Mouse (Mus musculus): ENCODE measurements around the gene Naxd. TPM values are rescaled to one million over a fixed set of nuclear protein-coding genes. Genes with fewer than 3 reads are reported as not detected.

Naxd gene
- polyA plus RNA-seq, 1 experiment from 2014 or later: 105 TPM

DNA sequence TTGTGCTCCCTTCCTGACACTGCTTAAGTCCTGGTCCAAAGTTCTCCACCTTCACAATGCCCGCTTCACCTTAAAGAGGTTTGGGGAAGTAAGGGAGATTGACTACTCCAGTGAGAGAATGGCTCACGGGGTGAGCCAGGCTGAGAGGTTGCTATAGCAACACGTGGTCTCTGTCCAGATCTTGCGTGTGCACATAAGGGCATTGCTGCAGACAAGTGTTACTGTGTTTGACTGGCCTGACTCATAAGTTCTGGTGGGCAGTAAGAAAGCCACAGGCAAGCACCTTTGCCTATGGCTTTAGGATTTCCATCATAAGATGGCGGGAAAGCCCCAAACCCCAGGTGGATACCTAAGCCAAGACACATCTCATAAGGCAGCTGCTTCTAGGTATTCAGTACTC, 66.9 kb downstream of the Naxd start:
- Histone ChIP-seq H3K9ac (no peak overlapping the region), H3K27me3 (replicated peaks) (no peaks in the 10 kb centered on the region), H3K4me1 (peaks cover 9% of the 10 kb centered on the region; the same call in 1 of the 2 replicates), H3K4me2 (no peak overlapping the region), H3K27ac (no peak overlapping the region), H3K36me3 (peaks cover 36% of the 10 kb centered on the region), H3K9me3 (no peaks in the 10 kb centered on the region), H3K4me3 (replicated peaks) (no peak overlapping the region)
- WGBS: 83% methylated on average over 5 of the region's 5 CpGs
- no peak for ATAC-seq (ENCODE audit: insufficient read depth, low FRiP score, low read depth)

Other genes starting within 250 kb of the Naxd start
- 72.1 and 81.2 TPM in 2 replicates for gene Col4a2, start 184.7 kb upstream of the Naxd start, polyA plus RNA-seq (2015; fragmentation: Nextera tagmentation; extraction: Ambion mirVana)
- 191 and 208 TPM in 2 replicates for gene Col4a1, start 184.7 kb upstream of the Naxd start, polyA plus RNA-seq (2015; fragmentation: Nextera tagmentation; extraction: Ambion mirVana)
- 8.7 and 9.3 TPM in 2 replicates for gene Rab20, start 18.8 kb upstream of the Naxd start, polyA plus RNA-seq (2015; fragmentation: Nextera tagmentation; extraction: Ambion mirVana)
- gene Cars2, start 53.3 kb downstream of the Naxd start, polyA plus RNA-seq (2015; fragmentation: Nextera tagmentation; extraction: Ambion mirVana): 27.4 and 29.2 TPM in 2 replicates
- 38.4 and 40.3 TPM in 2 replicates for gene Ing1, start 58.1 kb downstream of the Naxd start, polyA plus RNA-seq (2015; fragmentation: Nextera tagmentation; extraction: Ambion mirVana)
- 79.2 and 80.2 TPM in 2 replicates for gene Ankrd10, start 138.3 kb downstream of the Naxd start, polyA plus RNA-seq (2015; fragmentation: Nextera tagmentation; extraction: Ambion mirVana)
- not detected in 2 replicates for gene 1700016D06Rik, start 203.6 kb downstream of the Naxd start, polyA plus RNA-seq (2015; fragmentation: Nextera tagmentation; extraction: Ambion mirVana)
- 29.3 and 30.1 TPM in 2 replicates for gene Arhgef7, start 230.2 kb downstream of the Naxd start, polyA plus RNA-seq (2015; fragmentation: Nextera tagmentation; extraction: Ambion mirVana)